Mouse (Mus musculus): Measurements from ENCODE around the gene Atf7ip.
"Not testable (repeated sequence)": the region's sequence is repeated elsewhere in the genome, so short reads cannot be mapped to it uniquely, and the experiment has no call there.

Atf7ip gene

DNA sequence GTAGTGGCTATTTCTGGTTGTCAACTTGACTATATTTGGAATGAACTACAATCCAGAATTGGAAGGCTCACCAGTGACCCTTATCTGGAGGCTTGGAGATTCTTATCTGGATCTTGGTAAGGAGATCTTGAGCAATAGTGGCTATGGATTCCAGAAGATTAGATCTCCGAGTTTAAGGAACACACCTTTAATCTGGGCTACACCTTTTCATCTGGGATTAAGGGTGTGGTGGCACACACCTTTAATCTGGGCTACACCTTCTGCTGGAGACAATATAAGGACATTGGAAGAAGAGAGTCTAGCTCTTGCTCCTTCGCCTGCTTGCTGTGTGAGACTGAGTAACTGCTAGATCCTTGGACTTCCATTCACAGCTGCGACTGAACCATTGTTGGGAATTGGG is at the start of gene Atf7ip:
Gene Atf7ip, plus strand, starts transcription at position 301 of the 400 bp plus-strand sequence.
- DNase-seq (ENCODE audit: low spot score in 2 of 2), result not testable (repeated sequence)

- no peak for DNase-seq (ENCODE audit: low spot score in 2 of 2)
Measured at GRCm38 (mm10) chr6:136456302-136456701, 49.7 kb upstream of the Atf7ip start.

DNA sequence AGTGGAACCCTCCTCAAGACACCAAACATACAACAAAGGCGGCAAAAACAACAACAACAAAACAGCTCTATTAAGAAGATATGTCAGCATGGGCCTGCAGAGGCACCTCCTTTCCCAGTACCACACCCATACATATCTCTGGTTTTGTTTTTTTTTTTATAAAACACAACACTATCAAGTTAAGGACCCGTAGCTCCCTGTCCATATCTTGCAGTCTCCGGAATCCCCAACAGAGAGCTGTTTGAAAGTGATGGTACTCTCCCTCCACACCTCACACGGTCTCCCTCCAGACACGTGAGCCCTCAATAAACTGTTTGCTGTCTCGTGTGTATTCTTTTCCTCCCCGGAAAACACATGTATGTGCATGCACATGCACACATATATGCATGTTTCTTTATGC is 46.8 kb upstream of the Atf7ip start:
- DNase-seq (ENCODE audit: low spot score in 2 of 2), result no peak

- DNase-seq (ENCODE audit: low spot score in 2 of 2), result peak in 1 of 2 experiments; percentile 47
Measured at GRCm38 (mm10) chr6:136463491-136463890, 42.5 kb upstream of the Atf7ip start.

DNA sequence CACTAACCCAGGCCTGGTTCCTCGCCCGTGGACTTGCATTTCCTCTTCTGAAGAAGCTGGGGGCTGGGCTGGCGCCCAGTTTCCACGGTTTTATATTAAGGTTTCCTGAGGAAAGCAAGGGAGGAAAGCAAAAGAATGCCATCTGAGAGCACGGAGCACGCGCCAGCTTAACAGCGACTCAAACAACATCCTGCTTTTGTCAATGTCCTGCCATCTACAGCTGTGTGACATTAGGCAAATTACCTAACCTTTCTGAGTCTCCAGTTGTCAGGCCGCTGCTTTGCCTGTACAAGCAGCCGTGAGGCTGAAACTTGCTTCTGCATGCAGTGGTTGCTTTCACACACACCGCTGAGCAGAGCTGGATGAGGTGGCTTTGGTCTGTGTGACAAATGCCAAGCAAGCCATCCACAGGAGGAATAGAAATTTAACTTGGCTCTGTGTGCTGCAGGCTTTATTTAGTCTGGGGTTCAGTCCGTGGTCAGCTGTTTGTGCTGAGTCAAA is 41.8 kb upstream of the Atf7ip start:
- DNase-seq (ENCODE audit: low spot score in 2 of 2), result peak in 1 of 2 experiments; percentile 62

GRCm38 (mm10) chr6:136465021-136465420 is 40.9 kb upstream of the Atf7ip start:
- DNase-seq (ENCODE audit: low spot score in 2 of 2), result no peak

DNA sequence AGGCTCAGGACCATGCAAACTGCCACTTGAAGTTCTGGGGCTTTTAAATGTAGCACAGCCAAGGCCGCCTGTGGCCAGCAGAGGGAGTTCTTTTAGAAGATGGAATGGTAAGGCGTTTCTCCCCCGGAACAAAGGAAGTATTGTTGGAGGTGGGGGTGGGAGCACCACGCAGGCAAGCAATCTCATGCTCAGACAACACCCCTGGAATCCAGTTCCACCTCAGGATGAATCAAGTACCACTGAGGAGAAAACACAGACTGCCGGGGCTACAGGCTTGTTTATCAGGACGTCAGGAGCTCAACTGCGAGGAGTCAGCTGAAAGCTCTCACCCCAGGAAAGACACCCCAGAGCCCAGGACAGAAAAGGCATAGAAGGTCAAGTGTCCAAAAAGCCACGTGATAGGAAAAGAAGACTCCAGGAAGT is 40.0 kb upstream of the Atf7ip start:
- peak; percentile 66 to 81 for DNase-seq (ENCODE audit: low spot score in 2 of 2)

GRCm38 (mm10) chr6:136466956-136467750 is 38.8 kb upstream of the Atf7ip start:
- DNase-seq (ENCODE audit: low spot score in 2 of 2), result peak; percentile 92 to 97

DNA sequence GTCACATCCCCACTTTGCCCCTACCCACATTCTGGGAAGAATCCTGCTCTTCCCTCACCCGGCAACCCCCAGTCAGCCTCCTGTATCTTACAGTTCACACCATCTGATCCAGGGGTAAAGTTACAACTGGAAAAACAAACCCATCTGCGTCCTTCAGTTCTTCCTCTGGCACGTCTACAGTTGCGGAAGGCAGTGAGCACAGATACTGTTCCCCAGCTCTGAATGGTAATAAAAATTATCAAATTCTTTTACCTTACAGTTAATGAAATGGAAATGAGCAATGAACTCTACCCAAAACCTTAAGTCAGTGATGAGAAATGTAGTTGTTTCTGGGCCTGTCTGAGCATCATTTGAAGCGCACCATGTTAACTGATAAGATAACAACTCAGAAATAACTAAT is 38.1 kb upstream of the Atf7ip start:
- peak; percentile 37 to 41 for DNase-seq (ENCODE audit: low spot score in 2 of 2)

GRCm38 (mm10) chr6:136468401-136468912 is 37.5 kb upstream of the Atf7ip start:
- peak; percentile 86 to 96 for DNase-seq (ENCODE audit: low spot score in 2 of 2)

DNA sequence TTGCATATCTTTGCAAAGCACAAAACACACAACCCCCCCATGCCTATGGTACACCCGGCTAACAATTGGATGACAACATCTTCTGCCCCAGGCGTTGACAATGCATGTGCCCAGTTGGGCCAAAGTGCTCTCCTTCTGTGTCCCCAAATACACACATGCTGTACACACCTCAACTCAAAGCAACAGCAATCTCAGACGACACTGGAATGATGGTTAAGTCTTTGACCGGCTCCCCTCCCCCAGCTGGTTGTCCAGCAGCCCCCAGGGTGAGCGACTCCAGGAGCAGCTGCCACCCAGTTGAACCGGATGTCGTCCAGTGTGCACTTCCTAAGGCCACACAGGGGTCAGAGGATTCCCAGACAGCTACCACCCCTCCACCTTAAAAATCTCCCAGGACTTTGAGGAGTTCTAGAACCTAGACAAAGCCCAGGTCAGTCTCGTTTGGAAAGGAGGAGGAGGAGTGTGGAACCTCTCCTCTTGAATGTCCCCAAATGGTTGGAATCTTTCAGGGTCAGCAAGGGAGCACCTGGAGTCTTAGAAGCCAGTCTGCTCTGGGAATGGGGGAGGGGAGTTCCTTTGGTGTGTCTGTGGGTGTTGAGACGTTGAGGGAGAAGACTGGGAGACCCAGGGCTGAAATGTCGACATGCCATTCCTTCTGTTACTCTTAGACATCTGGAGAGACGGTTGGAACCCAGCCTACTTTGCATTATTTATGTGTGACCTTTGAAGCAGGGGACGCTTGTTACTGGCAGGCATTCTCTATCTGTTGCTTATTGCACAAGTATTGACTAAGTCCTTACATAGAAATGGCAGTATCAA is 36.8 kb upstream of the Atf7ip start:
- DNase-seq (ENCODE audit: low spot score in 2 of 2), result peak in 1 of 2 experiments; percentile 34

GRCm38 (mm10) chr6:136469807-136470206 is 36.2 kb upstream of the Atf7ip start:
- no peak for DNase-seq (ENCODE audit: low spot score in 2 of 2)

- peak; percentile 73 to 91 for DNase-seq (ENCODE audit: low spot score in 2 of 2)
Measured at GRCm38 (mm10) chr6:136470321-136471230, 35.4 kb upstream of the Atf7ip start.

GRCm38 (mm10) chr6:136471601-136472000 is 34.4 kb upstream of the Atf7ip start:
- no peak for DNase-seq (ENCODE audit: low spot score in 2 of 2)

DNA sequence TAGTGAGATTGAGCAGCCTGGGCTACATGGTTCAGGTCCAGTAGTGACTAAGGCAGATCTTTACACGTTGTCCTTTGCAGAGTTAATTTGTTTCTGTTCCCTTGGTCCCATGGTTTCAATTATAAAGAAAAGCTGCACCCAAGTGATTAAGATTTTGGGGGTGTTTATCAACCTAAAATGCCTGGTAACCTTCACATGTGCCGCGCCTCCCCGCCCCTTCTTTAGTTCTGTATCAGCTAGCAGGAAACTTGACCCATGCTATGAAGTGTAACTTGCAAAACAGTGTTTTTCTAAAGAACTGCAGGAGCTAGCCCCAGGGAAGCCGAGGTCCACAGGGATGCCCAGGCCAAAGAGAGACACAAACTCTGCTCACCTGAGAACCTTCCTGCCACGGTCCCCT is 33.2 kb upstream of the Atf7ip start:
- peak in 1 of 2 experiments; percentile 56 for DNase-seq (ENCODE audit: low spot score in 2 of 2)

DNA sequence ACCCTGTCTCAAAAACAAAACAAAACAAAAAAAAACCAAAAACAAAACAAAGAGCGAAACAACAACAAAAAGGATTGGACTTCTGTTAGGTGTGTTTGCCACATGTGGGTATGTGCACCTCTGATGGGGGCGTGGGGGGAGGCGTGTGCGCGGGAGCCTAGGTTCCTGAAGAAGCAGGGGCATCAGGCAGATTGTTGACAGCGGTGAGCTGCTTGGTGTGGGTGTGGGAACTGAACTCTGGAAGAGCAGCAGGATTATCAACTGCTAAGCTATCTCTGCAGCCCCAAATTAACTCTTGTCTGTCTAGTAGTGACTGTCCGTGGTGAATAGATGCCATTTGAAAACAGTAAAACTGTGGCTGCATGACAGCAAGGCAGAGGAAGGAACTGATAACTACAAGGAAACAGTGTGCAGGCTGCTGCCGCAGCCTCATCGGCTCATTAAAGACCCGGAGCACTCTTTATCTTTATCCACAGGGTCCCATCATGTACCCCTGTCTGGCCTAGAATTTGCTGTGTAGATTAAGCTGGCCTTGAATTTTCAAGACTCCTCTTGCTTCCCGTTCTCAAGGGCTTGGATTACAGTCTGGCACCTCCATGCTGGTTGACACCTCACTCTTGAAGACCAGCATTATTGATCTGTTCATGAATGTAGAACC is 32.4 kb upstream of the Atf7ip start:
- peak in 1 of 2 experiments; percentile 21 for DNase-seq (ENCODE audit: low spot score in 2 of 2)

- no peak for DNase-seq (ENCODE audit: low spot score in 2 of 2)
Measured at GRCm38 (mm10) chr6:136475171-136475860, 30.7 kb upstream of the Atf7ip start.

GRCm38 (mm10) chr6:136477878-136478277 is 28.1 kb upstream of the Atf7ip start:
- DNase-seq (ENCODE audit: low spot score in 2 of 2), result no peak

GRCm38 (mm10) chr6:136483531-136483930 is 22.4 kb upstream of the Atf7ip start:
- DNase-seq (ENCODE audit: low spot score in 2 of 2), result no peak

DNA sequence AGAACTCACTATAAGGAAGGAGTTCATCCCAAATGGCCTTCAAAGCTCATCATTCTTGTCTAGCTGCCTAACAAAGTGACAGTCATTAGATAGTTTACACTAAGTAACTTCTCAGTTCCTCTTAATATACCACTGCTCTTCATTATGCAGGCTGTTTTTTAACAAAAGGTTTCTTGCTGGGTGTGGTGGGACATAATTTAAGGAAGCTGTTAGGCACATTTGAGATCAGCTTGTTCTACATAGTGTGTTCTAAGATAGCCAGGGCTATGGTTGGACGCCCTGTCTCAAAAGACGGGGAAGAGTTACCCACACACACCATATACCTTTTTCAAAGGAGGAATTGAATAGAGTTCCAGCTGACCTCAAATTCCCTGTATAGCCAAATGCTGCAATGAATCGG is 21.9 kb upstream of the Atf7ip start:
- no peak for DNase-seq (ENCODE audit: low spot score in 2 of 2)

Data from spleen, postnatal 10 days (tissue).